Mouse (Mus musculus) embryo, embryonic 10 days (tissue): ENCODE data around the gene Dync1li1.
"Not testable (repeated sequence)": the region's sequence is repeated elsewhere in the genome, so short reads cannot be mapped to it uniquely, and the experiment has no call there.

Source experiments
- DNase-seq: peaks from one replicate; pipeline ENCODE4 v3.0.0-alpha.2; 2015; ENCODE audit warnings: low spot score

Gene Dync1li1

DNA sequence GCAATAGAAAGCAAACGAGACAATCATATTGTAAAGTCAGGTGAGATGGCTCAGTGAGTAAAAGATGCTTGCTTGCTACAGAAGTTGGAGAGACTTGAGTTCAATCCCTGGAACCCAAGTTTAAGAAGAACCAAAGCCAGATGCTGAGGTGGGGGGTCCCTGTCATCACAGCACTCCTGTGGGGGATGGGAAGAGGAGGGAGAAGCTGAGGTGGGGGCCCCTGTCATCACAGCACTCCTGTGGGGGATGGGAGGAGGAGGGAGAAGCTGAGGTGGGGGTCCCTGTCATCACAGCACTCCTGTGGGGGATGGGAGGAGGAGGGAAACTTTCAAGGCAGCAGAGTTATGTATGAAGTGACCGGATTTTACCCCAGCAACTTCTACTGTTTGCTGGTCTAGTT, 15.0 kb upstream of the Dync1li1 start:
- no peak for DNase-seq

- no peak for DNase-seq
These were observed 10.0 kb upstream of the Dync1li1 start for GRCm38 (mm10) chr9:114678576-114678975.

- no peak for DNase-seq
These were observed 8.6 kb upstream of the Dync1li1 start for GRCm38 (mm10) chr9:114679944-114680343.

DNA sequence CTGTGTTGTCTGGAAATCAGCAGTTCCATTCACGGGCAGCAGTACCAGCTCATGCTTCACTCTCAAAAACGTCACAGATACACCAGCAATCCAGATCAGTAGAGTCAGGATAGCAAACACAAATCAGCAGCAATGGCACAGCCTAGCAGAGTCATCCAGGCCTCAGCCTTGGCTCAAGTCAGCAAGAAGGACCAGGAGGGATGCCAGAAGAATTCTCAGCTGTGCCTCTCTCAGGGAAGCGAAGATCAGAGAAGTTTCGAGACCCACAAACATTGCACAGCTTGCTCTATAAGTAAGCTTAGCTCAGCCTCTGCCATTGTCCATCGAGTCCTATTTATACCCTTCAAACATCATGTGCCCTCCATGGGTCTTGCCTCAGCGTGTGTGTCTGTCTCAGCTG, 8.1 kb upstream of the Dync1li1 start:
- DNase-seq = no peak

GRCm38 (mm10) chr9:114682193-114682592, 6.4 kb upstream of the Dync1li1 start:
- DNase-seq = no peak

- DNase-seq = no peak
These were observed 2.3 kb upstream of the Dync1li1 start for GRCm38 (mm10) chr9:114686245-114686644.

DNA sequence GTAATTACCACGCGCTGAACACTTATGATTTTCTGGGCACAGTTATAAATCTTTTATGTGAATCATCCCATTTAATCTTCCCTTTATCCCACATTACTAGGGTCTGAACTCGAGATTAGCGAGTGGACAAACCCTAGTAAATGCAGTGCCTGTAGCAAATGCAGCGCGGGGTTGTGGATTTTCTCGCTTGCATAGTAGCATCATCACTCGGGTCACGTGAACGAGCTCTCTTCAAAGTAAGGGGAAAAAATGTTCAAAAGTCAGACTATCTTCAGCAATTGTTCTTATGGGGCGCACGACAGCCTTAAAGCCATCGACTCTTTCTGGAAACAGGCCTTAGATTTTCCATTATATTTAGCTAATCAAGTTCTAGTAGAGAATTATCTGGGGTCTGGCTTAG, 951 bp upstream of the Dync1li1 start:
- no peak for DNase-seq

- DNase-seq = peak; percentile 60
These were observed 390 bp downstream of the Dync1li1 start for GRCm38 (mm10) chr9:114688953-114689407.

DNA sequence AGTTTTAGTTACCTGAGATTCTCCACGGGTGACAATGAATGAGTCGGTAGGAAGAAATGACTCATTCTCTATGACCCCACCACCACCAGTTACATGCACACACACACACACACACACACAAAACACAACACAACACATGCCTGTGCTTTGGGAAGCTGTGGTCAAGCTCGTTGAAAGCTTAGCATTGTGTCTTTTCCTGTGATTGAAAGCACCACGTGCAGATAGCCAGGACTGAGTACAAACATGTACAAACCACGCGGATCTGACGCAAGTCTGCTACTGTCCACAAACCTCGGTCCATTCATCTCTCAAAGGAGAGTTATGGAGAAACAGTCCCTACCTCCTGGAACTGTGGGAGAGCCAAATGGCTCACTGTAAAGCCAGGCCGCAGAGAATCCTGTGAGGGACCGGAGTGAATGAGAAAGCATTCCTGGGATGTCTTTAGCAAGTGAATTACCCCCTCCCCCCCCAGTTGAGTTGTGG, 1.6 kb downstream of the Dync1li1 start:
- peak; percentile 49 for DNase-seq

- DNase-seq = no peak
These were observed 2.5 kb downstream of the Dync1li1 start for GRCm38 (mm10) chr9:114691112-114691511.

- not testable (repeated sequence) for DNase-seq
These were observed 7.1 kb downstream of the Dync1li1 start for GRCm38 (mm10) chr9:114695662-114696061.

DNA sequence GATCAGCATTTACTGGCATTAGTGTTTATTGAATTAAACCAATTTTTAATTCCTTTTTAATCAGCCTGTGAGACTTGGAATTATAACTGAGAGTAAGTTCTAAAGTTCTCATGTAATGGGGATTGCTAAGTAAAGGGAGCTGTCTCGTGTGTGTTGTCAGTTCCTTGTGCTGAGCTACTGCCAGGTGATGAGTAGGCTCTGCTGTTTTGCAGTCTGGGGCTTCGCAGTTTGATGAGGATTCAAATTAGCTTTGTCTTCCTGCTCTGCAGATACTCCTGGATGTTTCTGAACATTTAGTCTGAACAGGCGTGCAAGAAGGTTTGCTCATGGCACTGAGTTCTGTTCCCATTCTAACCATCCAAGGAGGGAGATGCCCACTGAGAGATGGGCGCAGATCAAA, 8.5 kb downstream of the Dync1li1 start:
- DNase-seq = no peak

- no peak for DNase-seq
These were observed 9.3 kb downstream of the Dync1li1 start for GRCm38 (mm10) chr9:114697926-114698325.

DNA sequence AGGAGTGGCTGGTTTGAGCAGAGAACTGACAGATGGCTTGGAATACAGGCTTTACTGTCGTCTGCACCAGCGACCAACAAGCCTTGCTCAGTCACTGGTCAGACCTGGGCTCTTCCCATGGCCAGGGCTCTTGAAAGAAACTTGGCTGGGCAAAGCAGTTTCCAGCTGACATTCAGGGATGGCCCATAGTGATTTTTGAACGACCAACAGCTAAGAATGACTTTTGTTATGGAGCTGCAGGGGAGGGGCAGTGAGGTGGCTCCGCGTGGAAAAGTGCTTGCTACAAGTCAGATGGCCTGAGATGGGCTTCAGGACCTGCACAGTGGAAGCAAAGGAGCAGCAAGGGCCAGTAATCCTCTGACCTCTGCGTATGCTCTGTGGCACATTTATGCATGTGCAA, 10.7 kb downstream of the Dync1li1 start:
- DNase-seq = no peak

DNA sequence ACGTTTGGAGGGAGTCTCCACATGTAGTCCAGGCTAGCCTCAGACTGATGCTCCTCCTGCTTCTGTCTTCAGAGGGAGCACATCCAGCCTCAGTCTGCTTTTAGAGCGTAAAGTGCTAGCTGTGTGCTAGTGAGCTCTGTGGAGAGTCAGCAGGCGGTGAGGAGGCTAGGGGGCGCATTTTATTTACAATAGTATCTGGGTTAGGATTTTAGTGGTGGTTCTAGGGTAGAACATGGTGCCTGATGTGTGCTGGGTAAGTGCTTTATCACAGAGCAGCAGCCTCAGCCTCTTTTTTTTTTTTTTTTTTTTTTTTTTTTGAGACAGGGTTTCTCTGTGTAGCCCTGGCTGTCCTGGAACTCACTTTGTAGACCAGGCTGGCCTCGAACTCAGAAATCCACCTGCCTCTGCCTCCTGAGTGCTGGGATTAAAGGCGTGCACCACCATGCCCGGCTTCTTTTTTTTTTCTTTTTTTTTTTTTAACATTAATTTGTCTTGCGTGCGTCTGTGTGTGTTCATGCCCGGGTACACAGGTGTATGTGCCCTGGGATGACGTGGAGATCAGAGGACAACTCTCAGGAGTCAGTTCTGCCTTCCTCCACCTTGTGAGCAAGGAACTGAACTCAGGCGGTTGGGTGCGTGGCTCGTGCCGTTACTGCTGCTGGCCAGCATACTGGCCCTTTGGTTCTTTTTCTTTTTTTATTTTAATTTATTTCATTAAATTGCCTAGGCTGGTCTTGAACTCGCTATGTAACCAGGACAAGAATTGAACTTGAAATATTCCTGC, 11.5 kb downstream of the Dync1li1 start:
- DNase-seq = no peak

DNA sequence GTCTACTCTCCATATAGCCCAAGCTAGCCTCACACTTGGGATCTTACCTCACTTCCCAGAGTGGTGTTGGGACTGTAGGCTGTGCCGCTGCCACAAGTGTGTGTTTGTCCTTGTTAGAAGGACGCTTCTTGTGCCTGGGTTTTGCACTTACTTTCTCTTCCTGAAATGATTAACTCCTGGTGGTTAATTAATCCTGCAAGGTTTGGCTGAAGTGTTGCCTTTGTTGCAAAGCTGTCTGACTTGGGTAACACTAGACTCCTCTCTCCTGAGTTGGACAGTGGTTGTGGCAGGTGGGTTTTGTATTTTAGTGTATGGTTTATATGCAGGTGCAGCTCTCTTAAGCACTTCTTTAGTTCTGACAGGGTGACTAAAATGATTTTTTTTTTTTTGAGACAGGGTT, 12.4 kb downstream of the Dync1li1 start:
- DNase-seq = no peak

DNA sequence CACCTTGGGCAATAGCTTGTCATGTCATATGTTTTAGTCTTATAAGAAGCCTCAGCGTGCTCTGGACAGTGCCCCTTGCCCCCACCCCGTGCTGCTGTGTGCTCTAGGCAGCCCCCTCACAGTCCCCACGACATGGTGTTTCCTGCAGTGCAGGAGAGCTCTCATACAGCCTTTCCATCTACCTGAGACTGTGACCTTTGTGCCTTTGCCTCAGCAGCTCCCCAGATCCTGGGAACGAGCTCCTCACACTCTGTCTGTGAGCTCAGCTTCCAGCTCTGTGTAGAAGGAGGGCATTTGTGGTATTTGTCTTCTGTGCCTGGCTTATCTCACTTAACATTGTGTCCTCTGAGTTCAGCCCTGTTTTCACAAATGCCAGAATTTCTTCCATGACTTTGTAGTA, 13.3 kb downstream of the Dync1li1 start:
- DNase-seq = no peak

DNA sequence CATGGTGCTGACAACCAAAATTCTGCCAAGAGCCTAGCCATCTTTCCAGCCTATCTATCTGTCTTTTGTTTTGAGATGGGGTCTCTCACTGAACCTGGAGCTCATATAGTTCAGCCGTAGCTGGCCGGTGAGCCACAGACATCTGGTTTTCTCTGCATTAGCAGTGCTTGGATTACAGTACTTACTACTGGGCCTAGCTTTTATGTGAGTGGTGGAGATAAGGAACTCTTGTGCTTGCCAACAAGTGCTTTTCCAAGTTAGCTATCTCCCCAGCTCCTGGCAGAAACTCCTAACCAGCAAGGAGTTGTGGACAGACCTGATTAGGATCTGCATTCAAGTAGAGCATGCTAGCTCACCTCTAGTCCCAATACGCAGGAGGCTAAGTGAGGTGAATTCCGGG, 19.2 kb downstream of the Dync1li1 start:
- no peak for DNase-seq

DNA sequence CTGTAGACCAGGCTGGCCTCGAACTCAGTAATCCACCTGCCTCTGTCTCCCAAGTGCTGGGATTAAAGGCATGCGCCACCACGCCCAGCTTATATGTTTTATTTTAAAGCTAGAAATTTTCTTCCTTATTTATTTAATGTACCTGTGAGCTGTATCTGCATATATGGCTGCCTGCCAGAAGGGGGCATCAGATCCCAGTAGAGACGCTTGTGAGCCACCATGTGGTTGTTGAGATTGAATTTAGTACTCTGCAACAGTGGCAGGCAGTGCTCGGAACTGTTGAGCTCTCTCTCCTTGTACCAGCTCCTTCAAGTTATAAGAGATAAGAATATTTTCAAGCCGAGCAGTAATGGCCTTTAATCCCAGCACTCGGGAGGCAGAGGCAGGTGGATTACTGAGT, 21.8 kb downstream of the Dync1li1 start:
- DNase-seq = peak; percentile 33

DNA sequence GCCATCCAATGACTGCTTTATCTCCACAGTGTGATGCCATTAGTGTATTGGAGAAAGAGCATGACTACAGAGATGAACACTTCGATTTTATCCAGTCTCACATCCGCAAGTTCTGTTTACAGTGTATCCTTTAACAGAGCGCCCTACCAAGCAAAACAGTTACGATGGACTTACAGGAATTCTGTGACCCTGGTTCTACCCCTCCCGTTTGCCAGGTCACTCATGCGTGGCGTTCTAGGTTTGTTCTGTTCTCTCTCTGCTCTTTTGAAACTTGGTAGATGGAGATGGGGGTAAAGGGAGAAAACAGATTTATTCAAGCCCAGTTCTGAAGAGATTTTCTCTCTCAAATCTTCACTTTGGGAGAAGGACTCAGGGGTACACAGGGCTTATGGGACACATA, 24.9 kb downstream of the Dync1li1 start:
- DNase-seq = no peak

DNA sequence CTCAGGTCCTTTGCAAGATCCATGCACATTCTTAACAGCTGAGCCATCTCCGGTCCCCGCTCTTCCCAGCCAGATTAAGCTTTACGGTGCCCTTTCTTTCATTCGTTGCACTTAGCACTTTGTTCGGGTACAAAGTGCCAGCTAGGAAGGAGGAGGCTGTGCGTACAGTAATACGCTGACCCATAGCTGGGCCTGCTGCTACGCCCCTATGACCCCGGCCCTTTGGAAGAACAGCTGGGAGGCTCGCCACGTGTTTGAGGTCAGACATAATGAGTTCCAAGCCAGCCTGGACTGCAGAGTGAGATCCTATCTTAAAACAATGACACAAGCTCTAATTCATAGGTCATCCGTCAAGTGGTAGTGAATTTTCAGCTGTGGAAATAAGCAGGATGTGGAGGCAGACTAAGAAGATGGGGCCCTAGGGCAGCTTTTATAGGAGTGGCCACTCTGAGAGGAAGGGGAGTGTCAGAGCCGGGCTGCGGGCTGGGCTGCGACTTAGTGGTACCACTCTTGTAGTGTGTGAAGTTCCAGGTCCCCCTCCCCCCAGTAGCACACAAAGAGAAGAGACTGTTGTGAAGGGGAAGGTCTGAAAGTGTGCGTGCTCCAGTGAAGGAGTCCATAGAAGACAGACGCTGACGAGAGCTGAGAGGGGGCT, 28.2 kb downstream of the Dync1li1 start:
- peak; percentile 35 for DNase-seq

- DNase-seq = peak; percentile 87
These were observed 38.7 kb downstream of the Dync1li1 start for GRCm38 (mm10) chr9:114727315-114727714.

- DNase-seq = not testable (repeated sequence)
These were observed 39.8 kb downstream of the Dync1li1 start for GRCm38 (mm10) chr9:114728432-114728831.
